Mouse (Mus musculus): ENCODE results near the gene Smchd1.
"Not testable (repeated sequence)": the region's sequence is repeated elsewhere in the genome, so short reads cannot be mapped to it uniquely, and the experiment has no call there.

Gene Smchd1

DNA sequence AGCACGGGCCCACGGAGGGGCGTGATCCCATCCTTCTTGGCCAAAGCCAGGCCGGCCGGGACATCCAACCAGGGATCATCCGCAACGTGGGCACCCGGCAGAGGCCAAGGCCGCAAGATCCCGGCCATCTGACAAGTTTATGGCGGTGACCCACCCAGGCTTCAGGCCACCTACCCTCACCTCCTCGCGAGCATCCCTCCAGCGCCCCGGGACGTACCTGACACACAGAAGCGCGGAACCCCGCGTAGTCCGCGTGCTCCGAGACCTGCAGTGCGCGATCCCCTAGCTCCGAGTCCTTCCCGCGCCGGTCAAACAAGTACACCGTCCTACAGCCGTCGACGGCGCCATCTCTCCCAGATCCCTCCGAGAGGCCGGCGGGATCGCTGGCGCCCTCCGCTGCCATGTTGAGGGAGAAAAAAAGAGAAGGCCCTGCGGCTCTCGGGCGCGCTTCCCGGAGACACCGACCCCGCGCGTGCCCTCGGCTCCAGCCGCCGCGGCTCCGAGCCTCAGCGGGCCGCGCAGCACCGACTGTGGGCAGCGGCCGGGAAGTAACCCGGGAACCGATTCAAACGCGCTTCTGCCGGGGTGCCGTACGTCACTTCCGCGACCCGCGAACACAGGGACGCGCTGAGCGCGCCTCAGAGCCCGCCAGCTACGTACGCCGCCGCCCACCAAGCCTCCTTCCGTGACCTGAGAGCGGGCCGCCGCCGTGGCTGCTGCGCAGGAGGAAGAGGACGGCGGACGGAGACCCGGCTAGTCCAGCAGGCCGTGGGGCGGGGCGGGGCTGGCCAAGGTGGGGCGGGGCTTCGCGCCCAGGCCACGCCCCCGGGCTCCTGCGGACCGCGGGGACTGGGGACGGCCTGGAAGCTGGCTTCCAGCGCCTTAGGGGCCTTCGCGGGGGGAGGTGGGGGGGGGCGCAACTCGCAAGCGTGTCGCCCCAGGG lies at the start of gene Smchd1:
Gene Smchd1 (minus strand): TSS at position 582 of the 943 bp plus-strand sequence.
- DNase-seq (ENCODE audit: low spot score in 2 of 2): peak; percentile 91 to 93

DNA sequence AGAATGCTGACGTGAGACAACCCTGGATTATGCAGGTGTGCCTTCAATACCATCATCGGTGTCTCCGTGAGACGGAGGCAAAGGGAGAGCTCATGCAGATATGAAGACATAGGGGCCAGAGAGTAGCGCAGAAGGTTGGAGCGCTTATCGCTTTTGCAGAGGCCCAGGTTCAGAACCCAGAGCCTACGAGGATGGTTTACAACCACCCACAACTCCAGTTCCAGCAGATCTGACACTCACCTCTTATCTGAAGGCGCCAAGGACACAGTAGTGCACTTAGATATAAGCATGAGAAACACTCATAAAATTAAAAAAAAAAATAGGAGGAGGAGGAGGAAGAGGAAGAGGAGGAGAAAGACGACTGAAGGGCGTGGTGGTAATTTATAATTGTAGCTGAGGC lies 35.2 kb upstream of the Smchd1 start:
- DNase-seq (ENCODE audit: low spot score in 2 of 2): no peak

DNA sequence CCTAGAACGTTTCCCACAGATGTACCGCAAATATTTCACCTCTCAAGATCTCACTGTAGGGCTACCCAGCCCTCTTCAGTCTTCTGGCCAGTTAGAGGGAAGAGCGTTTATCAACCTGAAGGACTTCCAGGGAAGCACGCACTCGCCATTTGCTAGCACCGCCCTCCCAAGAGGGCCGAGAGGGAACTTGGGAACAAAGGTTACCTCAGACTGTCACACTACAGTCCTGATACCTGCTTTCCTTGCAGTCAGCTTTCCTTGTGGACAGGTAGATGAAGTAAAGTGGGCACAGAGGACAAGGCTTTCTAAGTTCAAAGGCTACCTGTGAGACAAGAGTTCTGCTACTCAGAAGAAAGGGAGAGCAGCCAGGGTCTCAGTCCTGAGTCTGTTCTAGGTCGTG lies 31.7 kb upstream of the Smchd1 start:
- DNase-seq (ENCODE audit: low spot score in 2 of 2): no peak

DNA sequence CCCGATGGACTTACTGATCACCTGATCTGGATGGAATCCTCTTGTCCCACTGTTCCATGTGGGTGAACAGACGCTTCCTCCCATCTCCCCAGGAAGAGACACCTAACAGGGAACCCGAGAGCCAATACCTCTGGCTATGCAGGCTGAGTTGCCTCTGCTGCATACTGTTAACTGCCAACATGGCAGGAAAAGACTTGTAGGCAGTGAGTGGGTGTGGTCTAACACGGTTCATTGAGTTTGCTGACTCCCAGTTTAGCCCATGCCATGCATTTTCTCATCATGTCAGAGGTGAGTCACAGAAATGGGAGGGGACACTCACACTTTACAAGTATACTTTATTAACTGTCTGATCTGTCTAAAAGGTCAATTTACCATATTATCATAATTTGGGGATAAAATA lies 20.6 kb upstream of the Smchd1 start:
- no peak for DNase-seq (ENCODE audit: low spot score in 2 of 2)

DNA sequence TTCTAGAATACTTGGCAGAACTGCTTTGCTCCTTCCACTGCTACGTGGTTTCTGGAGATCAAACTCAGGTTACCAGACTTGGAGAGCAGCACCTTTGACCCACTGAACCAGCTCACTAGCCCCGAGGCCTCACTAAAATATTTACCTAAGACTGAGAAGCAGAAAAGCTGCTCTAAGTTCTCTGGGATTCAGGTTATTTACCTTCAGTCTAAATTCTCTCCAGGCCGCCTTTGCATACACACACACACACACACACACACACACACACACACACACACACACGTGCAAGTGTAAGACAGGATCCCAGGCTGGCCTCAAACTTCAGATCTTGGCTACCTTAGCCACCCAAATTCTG lies 16.2 kb upstream of the Smchd1 start:
- DNase-seq (ENCODE audit: low spot score in 2 of 2): no peak

DNA sequence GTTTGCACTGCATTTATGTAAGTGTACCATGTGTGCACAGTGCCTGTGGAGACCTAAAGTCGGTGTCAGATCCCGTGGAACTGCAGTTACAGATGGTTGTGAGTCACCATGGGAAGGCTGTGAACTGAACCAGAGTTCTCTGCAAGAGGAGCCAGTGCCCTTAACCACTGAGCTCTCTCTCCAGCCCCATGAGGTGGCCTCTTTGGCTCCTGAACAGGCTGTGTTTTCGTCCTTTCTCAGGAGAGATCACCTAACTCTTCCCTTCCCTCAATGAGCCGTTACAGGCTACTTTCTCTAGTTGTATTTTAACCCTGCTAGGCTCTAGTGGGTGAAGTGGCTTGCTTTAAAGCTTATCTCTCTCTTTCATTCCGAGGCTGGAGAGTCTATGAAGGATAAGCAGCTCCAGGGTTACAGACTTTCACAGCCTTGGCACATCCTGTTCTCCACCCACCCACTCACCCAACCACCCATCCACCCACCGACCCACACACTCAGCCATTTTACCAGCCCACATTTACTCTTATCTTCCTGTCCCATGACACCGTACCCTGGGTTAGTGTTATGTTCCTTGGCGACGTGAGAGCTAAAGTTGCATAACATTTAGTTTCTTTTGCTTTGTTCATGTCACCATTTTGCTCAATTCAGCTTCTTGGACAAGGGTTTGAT lies 15.7 kb upstream of the Smchd1 start:
- DNase-seq (ENCODE audit: low spot score in 2 of 2): peak in 1 of 2 experiments; percentile 30

DNA sequence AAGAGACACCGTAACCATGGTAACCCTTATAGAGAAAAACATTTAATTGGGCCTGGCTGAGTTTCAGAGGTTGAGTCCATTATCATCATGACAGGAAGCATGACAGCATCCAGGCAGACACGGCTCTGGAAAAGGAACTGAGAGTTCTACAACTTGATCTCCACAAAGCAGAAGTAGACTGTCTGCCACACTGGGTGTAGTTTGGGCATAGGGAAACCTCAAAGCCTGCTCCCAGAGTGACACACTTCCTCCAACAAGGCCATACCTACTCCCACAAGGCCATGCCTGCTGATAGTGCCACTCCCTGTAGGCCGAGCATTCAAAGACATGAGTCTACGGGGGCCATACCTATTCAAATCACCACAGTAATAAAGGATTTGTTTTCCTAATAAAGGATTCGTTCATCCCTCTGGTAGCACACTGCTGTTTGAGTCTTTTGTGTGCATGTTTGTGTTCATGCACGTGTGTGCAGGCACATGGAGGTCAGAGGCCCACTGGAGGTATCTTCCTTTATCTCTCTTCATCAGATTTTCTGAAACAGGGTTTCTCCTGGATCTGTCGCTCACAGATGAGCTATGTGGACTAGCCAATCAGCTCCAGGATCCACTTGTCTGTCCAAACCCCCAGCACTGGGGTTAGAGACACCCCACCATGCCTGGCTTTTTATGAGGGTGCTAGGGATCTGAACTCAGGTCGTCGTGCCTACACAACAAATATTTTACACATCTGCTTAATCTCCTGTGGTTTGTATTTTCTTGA lies 14.7 kb upstream of the Smchd1 start:
- DNase-seq (ENCODE audit: low spot score in 2 of 2): peak in 1 of 2 experiments; percentile 25

DNA sequence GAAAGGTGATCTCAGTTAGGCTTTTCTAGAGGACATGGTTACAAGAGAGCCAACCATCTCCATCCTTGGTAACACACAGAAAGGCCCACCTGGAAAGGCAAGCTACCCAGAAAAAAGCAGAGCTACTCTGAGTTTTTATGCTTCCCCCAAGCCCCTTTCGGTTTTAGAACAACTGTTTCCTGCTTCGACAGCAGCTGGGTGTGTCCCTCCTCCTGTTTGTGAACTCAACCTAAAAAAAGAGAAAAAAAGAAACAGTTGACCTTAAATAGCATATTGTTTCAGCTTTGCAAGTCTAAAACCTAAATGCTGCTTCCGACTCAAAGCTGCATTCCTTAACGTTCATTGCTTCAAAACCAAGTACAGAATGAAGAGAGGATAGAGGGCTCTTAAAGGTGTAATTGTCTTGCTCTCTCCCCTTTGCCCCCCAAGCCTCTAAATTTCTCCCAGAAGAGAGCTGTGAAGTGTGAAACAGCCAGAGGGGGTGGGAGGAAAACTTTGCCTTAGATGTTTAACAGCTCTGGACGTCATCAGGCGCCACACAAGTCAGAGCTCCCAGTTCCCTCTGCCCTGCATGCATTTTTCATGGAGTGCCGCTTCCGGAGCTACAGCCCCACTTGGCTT lies 11.2 kb upstream of the Smchd1 start:
- DNase-seq (ENCODE audit: low spot score in 2 of 2): peak in 1 of 2 experiments; percentile 63

DNA sequence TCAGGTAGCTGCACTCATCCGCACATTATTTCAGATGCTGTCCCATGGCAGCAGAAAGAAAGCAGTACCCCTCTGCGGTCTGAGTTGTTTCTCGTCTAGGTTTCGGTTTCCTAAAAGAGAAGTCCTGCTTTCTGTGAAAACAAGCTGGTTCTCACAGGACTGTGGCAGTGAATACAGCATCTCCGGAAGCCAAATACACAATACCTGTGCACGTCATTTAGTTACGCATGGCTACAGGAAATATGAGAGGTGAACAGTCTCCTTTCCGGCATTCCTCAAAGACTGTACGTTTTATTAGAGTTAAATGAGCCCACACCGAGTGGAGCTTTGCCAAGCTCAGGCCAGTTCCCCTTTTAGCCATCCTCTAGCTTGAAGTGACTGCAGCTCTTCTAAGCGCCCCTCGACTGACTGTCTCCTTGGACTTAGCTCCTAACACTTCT lies 10.7 kb upstream of the Smchd1 start:
- peak; percentile 54 to 55 for DNase-seq (ENCODE audit: low spot score in 2 of 2)

DNA sequence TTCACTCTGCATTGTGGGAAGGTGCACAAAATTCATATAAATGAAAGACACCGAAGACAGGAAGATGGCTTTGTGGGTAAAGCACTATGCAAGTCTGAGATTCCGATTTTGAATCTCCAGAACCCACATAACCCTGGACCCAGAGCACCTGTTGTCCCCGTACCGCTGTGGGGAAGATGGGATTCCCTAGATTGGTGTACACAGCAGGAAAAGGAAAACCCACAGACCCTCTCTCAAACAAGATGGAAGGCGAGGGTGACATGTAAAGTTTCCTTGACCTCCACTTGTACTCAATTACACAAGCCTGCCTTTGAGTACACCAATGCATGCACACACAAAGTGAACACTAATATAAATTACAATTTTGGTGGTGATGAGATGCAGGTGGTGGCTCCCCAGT lies 9.6 kb upstream of the Smchd1 start:
- no peak for DNase-seq (ENCODE audit: low spot score in 2 of 2)

DNA sequence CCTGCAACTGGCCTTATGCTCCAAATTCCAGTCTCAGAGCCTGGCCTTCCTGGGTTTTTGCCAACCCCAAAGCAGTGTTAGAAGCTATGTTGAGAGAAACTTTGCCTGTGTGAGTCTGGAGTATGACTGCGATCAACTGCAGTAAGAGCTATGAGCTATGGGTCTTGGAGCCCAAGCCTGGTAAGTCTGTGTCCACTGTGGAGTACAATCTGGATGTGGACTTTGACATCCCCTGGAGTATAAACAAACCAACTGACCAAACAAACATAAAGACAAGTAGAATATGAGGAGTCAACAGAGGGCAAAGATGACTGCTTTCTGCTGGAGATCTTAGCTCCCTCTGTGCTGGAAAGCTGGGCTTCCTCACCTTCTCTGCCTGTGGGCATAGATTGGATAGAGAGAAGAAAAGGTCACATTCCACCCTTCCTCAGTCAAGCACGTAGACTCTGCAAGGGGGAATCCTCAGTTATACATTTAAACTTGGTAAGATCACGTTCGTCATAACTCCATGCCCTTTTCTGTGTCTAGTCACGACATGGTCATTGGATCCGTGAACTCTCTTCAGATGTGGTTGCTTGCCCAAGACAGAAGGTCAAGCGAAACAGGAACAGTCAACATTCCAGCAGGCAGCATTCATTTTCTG lies 8.4 kb upstream of the Smchd1 start:
- no peak for DNase-seq (ENCODE audit: low spot score in 2 of 2)

DNA sequence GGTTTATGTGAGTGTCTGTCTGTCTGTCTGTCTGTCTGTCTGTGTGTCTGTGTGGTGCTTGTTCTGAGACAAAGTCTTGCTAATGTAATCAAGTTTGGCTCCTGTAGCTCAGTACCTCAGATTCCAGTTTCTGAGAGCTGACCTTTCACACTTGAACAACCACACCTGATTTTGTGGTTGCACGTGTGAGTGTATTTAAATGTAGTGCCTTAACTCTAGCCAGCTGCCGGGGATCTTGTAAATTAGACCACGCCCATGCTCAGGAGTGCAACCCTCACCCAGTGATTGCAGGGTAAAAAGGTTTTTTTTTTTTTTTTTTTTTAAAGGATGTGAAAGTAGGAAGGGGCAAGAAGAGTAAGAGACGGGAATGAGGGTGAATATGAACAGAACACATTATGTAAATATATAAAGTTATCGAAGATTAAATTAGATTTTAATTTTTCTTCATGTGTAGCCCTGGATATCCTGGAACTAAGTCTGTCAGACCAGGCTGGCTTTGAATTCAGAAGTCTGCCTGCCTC lies 4.3 kb upstream of the Smchd1 start:
- DNase-seq (ENCODE audit: low spot score in 2 of 2): peak in 1 of 2 experiments; percentile 63

DNA sequence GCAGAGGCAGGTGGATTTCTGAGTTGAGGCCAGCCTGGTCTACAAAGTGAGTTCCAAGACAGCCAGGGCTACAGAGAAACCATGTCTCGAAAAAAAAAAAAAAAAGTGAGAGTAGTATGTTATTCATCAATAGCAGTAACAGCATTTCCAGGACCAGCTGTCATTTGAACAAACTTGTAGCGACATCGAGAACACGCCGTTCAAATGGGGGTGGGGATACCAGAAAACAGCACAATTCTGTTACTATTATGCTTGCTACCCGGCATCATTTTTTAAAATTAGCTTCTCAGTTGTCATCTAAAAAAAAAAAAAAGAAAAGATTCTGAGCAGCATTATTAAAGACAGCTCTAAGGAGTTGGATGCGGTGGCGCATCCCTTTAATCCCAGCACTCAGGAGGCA lies 2.3 kb upstream of the Smchd1 start:
- no peak for DNase-seq (ENCODE audit: low spot score in 2 of 2)

DNA sequence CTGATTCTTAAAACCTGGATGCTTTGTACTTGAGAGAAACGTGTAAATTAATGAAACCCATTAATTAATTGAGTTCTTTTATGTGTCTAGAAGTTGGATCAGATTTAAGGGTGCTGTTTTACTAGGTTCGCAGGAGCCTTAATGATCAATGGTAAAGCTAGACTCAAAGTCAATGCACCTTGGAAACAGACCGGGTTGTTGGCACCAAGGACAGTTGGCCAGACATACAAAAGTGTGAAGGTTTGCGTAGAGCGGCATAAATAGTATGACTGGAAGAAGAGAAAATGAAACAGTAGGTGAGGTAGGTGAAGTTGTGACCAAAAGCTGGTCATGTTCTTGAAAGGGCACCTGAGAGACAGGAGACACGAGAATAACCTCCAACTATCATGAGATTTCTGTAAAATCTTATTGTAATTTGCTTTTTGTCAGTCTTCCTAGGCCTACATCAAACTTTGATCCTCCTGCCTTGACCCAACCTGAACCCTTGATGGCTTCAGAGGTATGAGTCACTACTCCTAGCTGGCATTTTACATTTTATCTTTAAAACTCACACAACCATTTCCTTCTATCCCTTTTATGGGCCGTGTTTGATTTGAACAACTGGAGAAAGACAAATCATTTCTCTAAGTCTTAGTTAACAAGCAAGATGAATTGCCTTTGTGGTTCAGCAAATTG lies 1.3 kb upstream of the Smchd1 start:
- no peak for DNase-seq (ENCODE audit: low spot score in 2 of 2)

DNA sequence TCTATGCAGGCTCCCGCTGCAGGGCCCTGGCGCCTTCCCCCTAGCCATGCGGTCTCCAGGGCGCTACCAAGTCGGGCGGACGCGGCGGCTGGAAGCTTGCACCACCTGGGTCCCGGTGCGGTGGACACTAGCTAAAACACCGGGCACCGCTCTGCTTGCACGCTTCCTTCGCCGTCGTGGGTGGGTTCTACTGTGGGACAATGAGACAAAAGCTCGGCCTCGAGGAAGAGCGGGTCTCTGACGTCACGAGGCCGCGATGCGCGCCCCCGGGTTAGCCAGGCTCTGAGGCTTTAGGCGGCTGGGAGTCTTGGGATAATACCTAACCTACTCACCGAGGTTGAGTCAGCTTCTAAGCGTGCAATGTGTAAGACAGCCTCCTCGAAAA lies 554 bp upstream of the Smchd1 start:
- DNase-seq (ENCODE audit: low spot score in 2 of 2): peak in 1 of 2 experiments; percentile 73

DNA sequence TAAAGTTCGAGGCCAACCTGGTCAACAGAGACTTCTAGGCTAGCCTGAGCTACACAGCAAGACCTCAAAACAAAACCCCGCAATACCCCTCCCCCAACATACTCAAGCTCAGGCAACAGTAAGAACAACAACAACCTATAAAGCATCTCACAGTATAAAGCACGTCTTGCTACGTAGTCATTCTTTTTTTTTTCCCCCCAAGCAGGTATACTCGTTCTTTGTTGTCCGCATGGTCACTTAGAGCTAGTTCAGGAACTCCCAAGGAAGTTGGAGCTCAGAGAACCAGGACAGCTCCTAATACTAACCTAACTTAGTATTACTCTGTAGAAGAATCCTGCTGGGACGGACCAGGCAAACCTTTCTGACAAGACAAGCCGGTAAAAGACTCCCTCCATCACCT lies 1.0 kb downstream of the Smchd1 start:
- no peak for DNase-seq (ENCODE audit: low spot score in 2 of 2)

DNA sequence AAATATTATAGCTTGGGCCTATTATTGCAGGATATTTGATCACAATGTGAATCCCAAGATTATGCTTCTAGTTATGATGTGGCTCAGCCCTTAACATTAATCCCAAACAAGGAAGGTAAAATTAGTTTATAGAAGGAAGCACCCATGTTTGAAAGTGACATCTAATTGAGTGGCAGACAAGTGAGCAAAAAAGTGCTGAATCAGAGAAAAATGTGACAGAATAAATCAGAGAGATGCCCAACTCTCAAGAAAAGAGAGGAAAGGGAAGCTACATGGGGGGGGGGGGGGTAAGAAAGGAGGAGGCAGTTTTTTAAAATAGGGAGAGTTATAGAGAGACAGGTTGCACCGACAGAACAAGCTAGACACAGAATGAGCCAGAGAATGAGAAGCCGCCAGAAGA lies 3.9 kb downstream of the Smchd1 start:
- no peak for DNase-seq (ENCODE audit: low spot score in 2 of 2)

DNA sequence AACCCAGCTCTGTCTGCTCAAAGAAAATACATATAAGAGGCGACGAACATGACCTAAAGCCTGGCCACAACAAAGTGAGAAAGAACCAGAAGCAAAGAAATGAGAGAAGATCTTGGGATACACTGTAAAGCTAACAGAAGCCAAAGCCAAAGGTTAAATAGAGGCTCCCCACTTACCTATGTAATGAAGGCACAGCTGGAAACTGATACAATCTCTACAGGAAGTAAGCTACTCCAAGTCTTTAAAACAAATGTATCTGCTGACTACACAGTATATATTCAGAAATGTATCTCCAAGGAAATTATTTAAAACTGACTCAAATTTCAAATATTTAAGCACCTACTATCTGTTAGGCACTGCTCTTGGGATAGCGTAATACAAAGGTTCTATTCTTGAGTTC lies 14.8 kb downstream of the Smchd1 start:
- DNase-seq (ENCODE audit: low spot score in 2 of 2): no peak

DNA sequence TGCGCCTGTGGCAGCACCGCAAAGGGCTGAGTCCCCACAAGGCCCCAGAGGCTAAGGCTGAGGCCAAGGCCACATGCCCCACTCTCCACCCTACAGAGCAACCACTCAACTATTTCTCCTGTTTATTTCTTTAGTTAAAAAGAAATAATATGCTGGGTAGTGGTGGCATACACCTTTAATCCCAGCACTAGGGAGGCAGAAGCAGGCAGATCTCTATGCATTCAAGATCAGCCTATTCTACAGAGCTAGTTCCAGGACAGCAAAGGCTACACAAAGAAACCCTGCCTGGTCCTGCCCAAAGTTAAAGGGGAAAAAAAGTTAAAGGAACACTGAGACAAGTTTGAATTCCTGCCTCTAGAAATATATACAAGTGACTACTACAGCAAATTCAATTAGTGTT lies 15.3 kb downstream of the Smchd1 start, which contains the start of gene Gm4707:
Gene Gm4707 (minus strand): TSS at position 101 of the 400 bp plus-strand sequence.
- no peak for DNase-seq (ENCODE audit: low spot score in 2 of 2)

DNA sequence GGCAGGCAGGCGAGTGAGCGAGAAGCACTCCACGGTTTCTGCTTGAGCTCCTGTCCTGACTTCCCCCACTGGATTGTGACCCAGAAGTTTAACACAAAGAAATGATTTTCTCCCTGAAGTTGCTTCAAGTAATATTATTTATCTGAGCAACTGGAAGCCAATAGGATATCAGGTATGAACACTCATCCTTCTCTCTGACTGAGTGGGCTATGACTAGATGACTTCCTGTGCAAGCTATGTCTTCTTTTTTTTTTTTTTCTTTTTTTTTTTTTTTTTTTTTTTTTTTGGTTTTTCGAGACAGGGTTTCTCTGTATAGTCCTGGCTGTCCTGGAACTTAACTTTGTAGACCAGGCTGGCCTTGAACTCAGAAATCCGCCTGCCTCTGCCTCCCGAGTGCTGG lies 17.8 kb downstream of the Smchd1 start:
- DNase-seq (ENCODE audit: low spot score in 2 of 2): not testable (repeated sequence)

Data from spleen, postnatal 10 days (tissue).